Mouse (Mus musculus): ENCODE measurements at regions not wholly inside any gene's neighbourhood (a gene's known extent, or its start where the extent isn't known, plus 50 kb on each side); places are given as distances from the start of the nearest gene placed in this dataset.
"Not testable (repeated sequence)": the region's sequence is repeated elsewhere in the genome, so short reads cannot be mapped to it uniquely, and the experiment has no call there.

DNA sequence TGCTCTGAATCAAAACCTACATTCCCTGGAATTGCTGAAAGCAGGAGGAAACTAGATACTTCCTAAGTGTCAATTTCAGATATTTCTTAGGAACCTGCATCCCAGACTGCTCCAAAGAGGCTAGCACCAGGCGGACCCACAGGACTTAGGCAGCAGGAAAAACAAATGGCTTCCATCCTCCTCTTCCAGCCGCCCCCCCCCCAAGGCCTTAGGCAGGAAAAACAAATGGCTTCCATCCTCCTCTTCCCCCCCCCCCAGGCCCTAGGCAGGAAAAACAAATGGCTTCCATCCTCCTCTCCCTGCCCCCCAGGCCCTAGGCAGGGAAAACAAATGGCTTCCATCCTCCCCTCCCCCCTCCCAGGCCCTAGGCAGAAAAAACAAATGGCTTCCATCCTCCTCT, 64.5 kb upstream of the Nap1l2 start:
- Histone ChIP-seq H3K9ac (ENCODE audit: low read depth, low read length) (no peak overlapping the region), H3K4me1 (ENCODE audit: control insufficient read depth, insufficient read depth, low read depth, low read length) (no peaks in the 10 kb centered on the region), H3K27ac (ENCODE audit: low read depth, low read length) (no peak overlapping the region), H3K9me3 (ENCODE audit: control insufficient read depth, low read length) (no peaks in the 10 kb centered on the region), H3K36me3 (ENCODE audit: control insufficient read depth, insufficient read depth, low read length) (no peaks in the 10 kb centered on the region), H3K27me3 (replicated peaks; ENCODE audit: control insufficient read depth, insufficient read depth, low read length) (no peaks in the 10 kb centered on the region; the same call in 1 of the 2 replicates), H3K4me2 (ENCODE audit: low read length) (no peak overlapping the region), H3K4me3 (ENCODE audit: low read length) (no peak overlapping the region)
- WGBS: 86% methylated on average over 1 of the region's 2 CpGs
- ATAC-seq: no peak

GRCm38 (mm10) chrX:103251478-103251877, 65.0 kb upstream of the Nap1l2 start:
- not testable (repeated sequence) for ATAC-seq; H3K4me3 ChIP-seq (ENCODE audit: low read length); H3K27me3 ChIP-seq (replicated peaks; ENCODE audit: control insufficient read depth, insufficient read depth, low read length); H3K9ac ChIP-seq (ENCODE audit: low read depth, low read length); H3K36me3 ChIP-seq (ENCODE audit: control insufficient read depth, insufficient read depth, low read length); H3K4me1 ChIP-seq (ENCODE audit: control insufficient read depth, insufficient read depth, low read depth, low read length); H3K9me3 ChIP-seq (ENCODE audit: control insufficient read depth, low read length); H3K27ac ChIP-seq (ENCODE audit: low read depth, low read length); H3K4me2 ChIP-seq (ENCODE audit: low read length)

- H3K36me3 ChIP-seq (ENCODE audit: control insufficient read depth, insufficient read depth, low read length); H3K9ac ChIP-seq (ENCODE audit: low read depth, low read length); H3K4me3 ChIP-seq (ENCODE audit: low read length); ATAC-seq; H3K4me1 ChIP-seq (ENCODE audit: control insufficient read depth, insufficient read depth, low read depth, low read length); H3K27ac ChIP-seq (ENCODE audit: low read depth, low read length); H3K4me2 ChIP-seq (ENCODE audit: low read length); H3K27me3 ChIP-seq (replicated peaks; ENCODE audit: control insufficient read depth, insufficient read depth, low read length); H3K9me3 ChIP-seq (ENCODE audit: control insufficient read depth, low read length): not testable (repeated sequence)
- 83% methylated on average over 1 of the region's 1 CpGs for WGBS
Measured at GRCm38 (mm10) chrX:103252056-103252850, 65.8 kb upstream of the Nap1l2 start.

DNA sequence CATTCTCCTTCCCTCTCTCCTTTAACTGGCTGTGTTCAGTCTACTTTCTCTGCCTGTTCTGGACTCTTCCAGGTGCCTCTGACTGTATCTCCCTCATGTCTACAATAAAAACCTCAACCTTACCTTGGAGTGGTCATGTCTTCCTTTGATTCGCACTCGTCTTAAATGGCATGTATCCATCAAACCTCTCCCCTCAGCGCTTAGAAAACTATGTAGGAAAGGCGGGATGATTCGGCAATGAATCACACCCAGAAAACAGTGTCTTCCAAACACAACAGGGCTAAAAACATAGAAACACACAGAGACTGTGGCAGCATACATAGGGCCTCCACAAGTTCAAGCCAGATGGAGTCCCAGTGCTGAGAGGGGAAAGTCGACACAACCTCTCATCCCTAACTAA, 66.4 kb upstream of the Nap1l2 start:
- H3K36me3 ChIP-seq (ENCODE audit: control insufficient read depth, insufficient read depth, low read length): no peaks in the 10 kb centered on the region
- no peaks in the 10 kb centered on the region for H3K9me3 ChIP-seq (ENCODE audit: control insufficient read depth, low read length)
- no peak overlapping the region for H3K4me2 ChIP-seq (ENCODE audit: low read length)
- no peak overlapping the region for H3K27ac ChIP-seq (ENCODE audit: low read depth, low read length)
- no peak for ATAC-seq
- no peak overlapping the region for H3K9ac ChIP-seq (ENCODE audit: low read depth, low read length)
- no peak overlapping the region for H3K4me3 ChIP-seq (ENCODE audit: low read length)
- no peaks in the 10 kb centered on the region; the same call in 1 of the 2 replicates for H3K27me3 ChIP-seq (replicated peaks; ENCODE audit: control insufficient read depth, insufficient read depth, low read length)
- H3K4me1 ChIP-seq (ENCODE audit: control insufficient read depth, insufficient read depth, low read depth, low read length): no peaks in the 10 kb centered on the region
- WGBS: 75% methylated on average over 6 of the region's 6 CpGs

DNA sequence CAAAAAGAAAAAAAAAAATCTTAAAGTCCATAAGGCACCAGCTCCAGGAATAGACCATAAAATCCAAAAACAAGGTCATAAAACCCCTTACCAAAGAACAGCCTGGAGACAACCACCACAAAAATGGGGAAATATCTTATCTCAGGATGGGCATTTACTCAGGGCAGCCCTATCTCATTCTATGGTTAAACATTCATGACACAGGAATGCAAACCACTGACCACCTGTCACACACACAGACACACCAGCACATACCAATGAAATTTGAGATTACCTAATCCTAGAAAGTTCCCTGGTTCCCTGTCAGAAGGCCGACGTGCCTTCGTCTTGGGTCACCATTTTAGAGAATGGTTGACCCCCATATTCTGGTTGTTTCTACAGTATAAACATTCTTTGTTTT, 66.3 kb upstream of the Cdx4 start:
- WGBS: 86% methylated on average over 3 of the region's 3 CpGs
- no peak for ATAC-seq
- Histone ChIP-seq H3K27me3 (replicated peaks; ENCODE audit: control insufficient read depth, insufficient read depth, low read length) (peaks cover 3% of the 10 kb centered on the region; the same call in 1 of the 2 replicates), H3K9ac (ENCODE audit: low read depth, low read length) (no peak overlapping the region), H3K4me1 (ENCODE audit: control insufficient read depth, insufficient read depth, low read depth, low read length) (no peaks in the 10 kb centered on the region), H3K4me2 (ENCODE audit: low read length) (no peak overlapping the region), H3K27ac (ENCODE audit: low read depth, low read length) (no peak overlapping the region), H3K9me3 (ENCODE audit: control insufficient read depth, low read length) (no peaks in the 10 kb centered on the region), H3K36me3 (ENCODE audit: control insufficient read depth, insufficient read depth, low read length) (no peaks in the 10 kb centered on the region), H3K4me3 (ENCODE audit: low read length) (no peak overlapping the region)

DNA sequence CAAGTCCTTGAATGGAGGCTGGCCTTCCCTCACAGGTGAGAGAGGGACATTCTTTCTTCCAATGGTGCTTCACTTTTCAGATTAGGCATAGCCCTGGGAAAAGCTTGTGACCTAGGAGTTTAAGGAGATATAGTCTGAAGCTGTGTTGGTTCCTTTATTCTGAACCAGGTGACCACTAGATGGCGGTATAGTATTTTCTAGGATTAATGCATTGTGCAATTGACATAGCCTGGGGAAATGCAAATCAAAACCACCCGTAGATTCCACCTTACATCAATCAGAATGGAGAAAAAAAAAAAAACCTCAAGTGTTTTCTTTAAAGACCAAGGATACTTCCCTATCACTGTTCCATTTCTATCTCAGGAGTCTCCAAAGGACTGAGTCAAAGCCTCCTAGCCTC, 61.3 kb upstream of the Cdx4 start:
- H3K36me3 ChIP-seq (ENCODE audit: control insufficient read depth, insufficient read depth, low read length): no peaks in the 10 kb centered on the region
- H3K9me3 ChIP-seq (ENCODE audit: control insufficient read depth, low read length): no peaks in the 10 kb centered on the region
- no peak overlapping the region for H3K9ac ChIP-seq (ENCODE audit: low read depth, low read length)
- 6% methylated on average over 2 of the region's 2 CpGs for WGBS
- peak; percentile 37; the same call in 1 of the 2 replicates for ATAC-seq
- no peak overlapping the region for H3K4me3 ChIP-seq (ENCODE audit: low read length)
- H3K27ac ChIP-seq (ENCODE audit: low read depth, low read length): no peak overlapping the region
- no peak overlapping the region for H3K4me2 ChIP-seq (ENCODE audit: low read length)
- H3K27me3 ChIP-seq (replicated peaks; ENCODE audit: control insufficient read depth, insufficient read depth, low read length): peaks cover 12% of the 10 kb centered on the region; the same call in 1 of the 2 replicates
- H3K4me1 ChIP-seq (ENCODE audit: control insufficient read depth, insufficient read depth, low read depth, low read length): no peaks in the 10 kb centered on the region
